Mouse (Mus musculus) myocyte (in vitro differentiated cells): ENCODE data around the gene Car7. TPM values are rescaled to one million over a fixed set of nuclear protein-coding genes. Genes with fewer than 3 reads are reported as not detected.

Experiments used
- H3K27me3 ChIP-seq: one replicate; pipeline ENCODE4 v1.6.1; 2011; ENCODE audit not compliant: control insufficient read depth, insufficient read depth, insufficient read length
- H3K36me3 ChIP-seq: one replicate; pipeline ENCODE4 v1.6.1; 2011; ENCODE audit not compliant: control insufficient read depth, insufficient read depth
- H3K4me2 ChIP-seq: one replicate; pipeline ENCODE4 v1.6.1; 2011; ENCODE audit warnings: low read depth, control low read depth
- H3K4me3 ChIP-seq: one replicate; pipeline ENCODE4 v1.5.1; 2011; ENCODE audit warnings: mild to moderate bottlenecking, control low read depth, moderate library complexity
- H3K79me2 ChIP-seq: one replicate; pipeline ENCODE4 v1.6.1; 2011; ENCODE audit not compliant: control insufficient read depth, insufficient read depth
- H3ac ChIP-seq: one replicate; pipeline ENCODE4 v1.6.1; 2011; ENCODE audit not compliant: control insufficient read depth, insufficient read length
- CEBPB ChIP-seq: IDR thresholded peaks from 2 replicates; pipeline ENCODE4 v1.6.1; 2011; ENCODE audit warnings: mild to moderate bottlenecking, moderate library complexity; ENCODE audit not compliant: poor library complexity, insufficient read depth, severe bottlenecking
- E2F4 ChIP-seq: IDR thresholded peaks from one replicate; pipeline ENCODE4 v1.6.1; 2011; ENCODE audit warnings: mild to moderate bottlenecking, control low read depth, moderate library complexity; ENCODE audit not compliant: insufficient read depth
- MAX ChIP-seq: IDR thresholded peaks from one replicate; pipeline ENCODE4 v1.6.1; 2011; ENCODE audit warnings: low read depth, mild to moderate bottlenecking, control low read depth
- MYOD1 ChIP-seq, 3 experiments: IDR thresholded peaks; one replicate each; pipeline ENCODE4 v1.6.1; 2011; ENCODE audit warnings: control low read depth in 2 of 3, low read depth in 2 of 3, mild to moderate bottlenecking in 2 of 3, moderate library complexity in 1 of 3; ENCODE audit not compliant: insufficient read length in 2 of 3, control insufficient read depth in 1 of 3
- MYOG ChIP-seq, 3 experiments: IDR thresholded peaks; one replicate each; pipeline ENCODE4 v1.6.1; 2011; ENCODE audit warnings: control low read depth in 2 of 3, low read depth in 2 of 3, mild to moderate bottlenecking in 2 of 3; ENCODE audit not compliant: insufficient read length in 2 of 3, control insufficient read depth in 1 of 3, insufficient read depth in 1 of 3
- POLR2A ChIP-seq: IDR thresholded peaks from one replicate; pipeline ENCODE4 v1.6.1; 2011; ENCODE audit warnings: low read depth, mild to moderate bottlenecking, control low read depth, moderate library complexity; ENCODE audit not compliant: insufficient read length
- POLR2AphosphoS2 ChIP-seq: IDR thresholded peaks from one replicate; pipeline ENCODE4 v1.6.1; 2011; ENCODE audit warnings: low read depth, control low read depth; ENCODE audit not compliant: insufficient read length
- REST ChIP-seq: IDR thresholded peaks from one replicate; pipeline ENCODE4 v1.6.1; 2011; ENCODE audit warnings: mild to moderate bottlenecking, control low read depth, moderate library complexity; ENCODE audit not compliant: insufficient read depth, insufficient read length
- SRF ChIP-seq: IDR thresholded peaks from one replicate; pipeline ENCODE4 v1.6.1; 2011; ENCODE audit warnings: low read depth; ENCODE audit not compliant: control insufficient read depth, insufficient read length
- TCF12 ChIP-seq: IDR thresholded peaks from one replicate; pipeline ENCODE4 v1.6.1; 2011; ENCODE audit warnings: mild to moderate bottlenecking, control low read depth; ENCODE audit not compliant: poor library complexity, insufficient read depth, severe bottlenecking
- TCF3 ChIP-seq: IDR thresholded peaks from one replicate; pipeline ENCODE4 v1.6.1; 2011; ENCODE audit warnings: low read depth, control low read depth; ENCODE audit not compliant: insufficient read length
- USF1 ChIP-seq: IDR thresholded peaks from one replicate; pipeline ENCODE4 v1.6.1; 2011; ENCODE audit warnings: low read depth, mild to moderate bottlenecking, control low read depth, moderate library complexity
- polyA plus RNA-seq: library from polyadenylated mRNA; unstranded; fragments of >200 nt; fragmentation: generic; extraction: Trizol; gene quantifications from one replicate; pipeline ENCODE4 v1.2.1, GENCODE M21; 2012; ENCODE audit warnings: missing spikeins

The Car7 gene
- polyA plus RNA-seq, 1 experiment: 0.64 TPM

DNA sequence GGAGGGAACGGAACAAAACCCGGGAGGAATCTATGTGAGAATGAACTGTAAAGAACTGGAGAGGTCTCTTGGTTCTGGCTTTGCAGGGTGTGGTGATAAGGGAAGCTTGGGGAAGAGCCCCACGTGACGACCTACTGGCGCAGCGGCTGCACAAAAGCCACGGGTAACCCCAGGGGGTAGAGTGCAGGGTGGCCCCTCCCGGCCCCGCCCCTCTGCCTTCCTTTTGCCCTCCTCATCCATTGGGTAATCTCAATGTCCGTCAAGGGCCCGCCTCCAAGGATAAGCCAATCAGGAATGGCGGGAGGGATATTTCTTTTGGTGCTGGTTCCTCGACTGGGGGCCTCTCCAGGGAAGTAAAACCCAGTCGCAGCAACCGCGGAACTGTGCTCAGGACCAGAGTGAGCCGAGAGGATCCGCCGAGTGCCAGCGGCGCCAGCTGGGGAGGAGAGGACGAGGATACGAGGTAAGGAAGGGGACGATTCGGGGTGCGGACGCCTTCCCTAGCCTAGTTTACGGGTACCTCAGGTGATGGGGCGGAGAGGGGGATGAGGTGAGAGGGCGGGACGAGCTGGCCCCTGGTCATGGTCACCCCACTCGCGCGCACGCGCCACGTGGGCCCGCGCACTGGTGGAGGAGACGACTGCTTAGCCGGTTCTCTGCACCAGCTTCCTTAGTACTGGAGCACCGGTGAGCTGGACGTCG is 56.8 kb downstream of the Car7 start, which contains the start of gene Pdp2:
Gene Pdp2 (plus strand): TSS at position 319 of the 702 bp plus-strand sequence.
- peaks cover 25% of the 10 kb centered on the region for H3K36me3 ChIP-seq
- TF ChIP-seq MYOG (IDR thresholded peaks at IDR 0.05; ENCODE audit: control insufficient read depth in 1 of 3, insufficient read depth in 1 of 3, insufficient read length in 2 of 3, low read depth in 2 of 3) (no peak), TCF12 (no peak), POLR2A (peak; percentile 75), USF1 (peak; percentile 93), CEBPB (no peak), REST (no peak), E2F4 (no peak), POLR2AphosphoS2 (peak; percentile 13), SRF (no peak), MYOD1 (IDR thresholded peaks at IDR 0.05; ENCODE audit: control insufficient read depth in 1 of 3, insufficient read length in 2 of 3, low read depth in 2 of 3) (peak in 1 of 3 experiments; percentile 29), TCF3 (no peak)
- H3K4me2 ChIP-seq: peak within 1 kb of the TSS; percentile 75
- peaks cover 13% of the 10 kb centered on the region for H3K79me2 ChIP-seq
- H3ac ChIP-seq: peak within 1 kb of the TSS; percentile 21
- H3K4me3 ChIP-seq: peak within 1 kb of the TSS; percentile 68
- no peaks in the 10 kb centered on the region for H3K27me3 ChIP-seq

DNA sequence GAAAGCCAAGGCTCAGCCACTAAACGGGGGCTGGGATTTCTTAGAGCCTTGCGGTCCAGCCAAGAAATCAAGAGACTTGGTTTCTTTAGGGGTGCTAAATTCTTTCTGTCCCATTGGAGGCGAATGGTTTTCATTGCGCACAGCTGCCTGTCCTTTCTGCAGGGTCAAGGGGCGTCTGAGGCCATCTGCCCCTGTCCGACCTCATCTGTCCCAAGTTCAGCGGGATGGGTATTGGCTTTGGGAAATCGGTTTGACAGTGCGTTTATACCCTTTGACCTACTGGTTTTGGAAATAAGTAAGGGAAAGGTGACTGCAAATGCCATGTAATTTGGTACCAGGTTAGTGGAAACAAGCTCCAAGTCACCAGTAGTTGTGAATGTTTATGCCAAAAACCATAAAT is 57.4 kb downstream of the Car7 start:
- TF ChIP-seq TCF3 (no peak), E2F4 (no peak), TCF12 (no peak), REST (no peak), MYOG (IDR thresholded peaks at IDR 0.05; ENCODE audit: control insufficient read depth in 1 of 3, insufficient read depth in 1 of 3, insufficient read length in 2 of 3, low read depth in 2 of 3) (no peak), CEBPB (no peak), MYOD1 (IDR thresholded peaks at IDR 0.05; ENCODE audit: control insufficient read depth in 1 of 3, insufficient read length in 2 of 3, low read depth in 2 of 3) (no peak)
- peaks cover 27% of the 10 kb centered on the region for H3K36me3 ChIP-seq
- H3K4me3 ChIP-seq: peak overlapping the region; percentile 68
- H3K27me3 ChIP-seq: no peaks in the 10 kb centered on the region
- H3K4me2 ChIP-seq: peak overlapping the region; percentile 75
- peaks cover 13% of the 10 kb centered on the region for H3K79me2 ChIP-seq
- peak overlapping the region; percentile 21 for H3ac ChIP-seq

DNA sequence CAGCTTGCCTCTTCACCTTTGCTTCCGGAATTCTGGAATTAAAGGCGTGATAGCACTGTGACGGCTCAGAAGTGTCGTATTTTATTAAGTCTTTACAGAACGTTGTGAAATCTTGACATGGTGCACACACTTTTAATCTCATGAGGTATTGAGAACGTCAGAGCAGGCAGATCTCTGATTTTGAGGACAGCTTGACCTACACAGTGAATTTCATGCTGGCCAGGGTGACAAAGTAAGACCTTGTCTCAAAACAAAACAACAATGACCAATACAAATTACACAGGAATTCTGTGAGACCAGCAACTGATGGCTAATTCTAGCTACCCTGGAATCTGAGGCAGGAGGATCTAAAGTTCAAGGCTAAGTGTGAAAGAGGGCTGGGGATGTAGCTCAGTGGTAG is 58.1 kb downstream of the Car7 start:
- Histone ChIP-seq H3K27me3 (no peaks in the 10 kb centered on the region), H3K4me3 (peak overlapping the region; percentile 68), H3K4me2 (peak overlapping the region; percentile 75), H3ac (no peak overlapping the region), H3K79me2 (peaks cover 13% of the 10 kb centered on the region), H3K36me3 (peaks cover 27% of the 10 kb centered on the region)
- TF ChIP-seq TCF12: no peak
- no peak for TF ChIP-seq MAX
- TF ChIP-seq TCF3: no peak

DNA sequence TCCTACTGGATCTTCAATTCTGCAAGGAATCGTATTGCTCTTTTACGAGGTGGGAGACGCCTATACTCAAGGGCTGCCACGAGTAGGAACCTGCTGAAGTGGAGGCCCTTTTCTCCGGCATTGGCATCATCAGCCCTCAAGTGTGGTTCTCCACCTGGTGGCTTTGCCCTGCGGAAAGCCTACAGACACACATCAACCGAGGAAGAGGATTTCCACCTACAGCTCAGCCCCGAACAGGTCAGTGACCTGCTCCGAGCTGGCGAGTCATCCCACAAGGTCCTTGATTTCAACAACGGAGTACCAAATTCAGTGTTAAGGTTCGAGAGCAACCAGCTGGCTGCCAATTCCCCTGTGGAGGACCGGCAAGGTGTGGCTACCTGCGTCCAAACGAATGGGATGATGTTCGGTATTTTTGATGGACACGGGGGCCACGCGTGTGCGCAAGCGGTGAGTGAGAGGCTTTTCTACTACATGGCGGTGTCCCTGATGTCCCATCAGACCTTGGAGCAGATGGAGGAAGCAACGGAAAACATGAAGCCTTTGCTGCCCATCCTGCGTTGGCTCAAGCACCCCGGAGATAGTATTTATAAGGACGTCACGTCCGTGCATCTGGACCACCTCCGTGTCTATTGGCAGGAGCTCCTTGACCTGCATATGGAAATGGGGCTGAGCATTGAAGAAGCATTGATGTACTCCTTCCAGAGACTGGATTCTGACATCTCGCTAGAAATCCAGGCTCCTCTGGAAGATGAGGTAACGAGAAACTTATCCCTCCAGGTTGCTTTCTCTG is 59.2 kb downstream of the Car7 start:
- no peaks in the 10 kb centered on the region for H3K27me3 ChIP-seq
- no peak overlapping the region for H3ac ChIP-seq
- TF ChIP-seq MAX (no peak), POLR2AphosphoS2 (no peak), MYOG (IDR thresholded peaks at IDR 0.05; ENCODE audit: control insufficient read depth in 1 of 3, insufficient read depth in 1 of 3, insufficient read length in 2 of 3, low read depth in 2 of 3) (no peak), TCF3 (no peak), TCF12 (no peak), E2F4 (no peak), SRF (no peak), USF1 (no peak), REST (no peak), MYOD1 (IDR thresholded peaks at IDR 0.05; ENCODE audit: control insufficient read depth in 1 of 3, insufficient read length in 2 of 3, low read depth in 2 of 3) (no peak), CEBPB (no peak), POLR2A (no peak)
- H3K4me3 ChIP-seq: no peak overlapping the region
- peaks cover 27% of the 10 kb centered on the region for H3K36me3 ChIP-seq
- peaks cover 13% of the 10 kb centered on the region for H3K79me2 ChIP-seq
- H3K4me2 ChIP-seq: no peak overlapping the region
